Mouse (Mus musculus): ENCODE results near the gene Ctsa. TPM values are rescaled to one million over a fixed set of nuclear protein-coding genes. Genes with fewer than 3 reads are reported as not detected.

Gene Ctsa
- total and polyA plus RNA-seq, 3 experiments: 19.9 to 45.5 (median 27.0) TPM

- peaks cover 7 to 17% of the 10 kb centered on the region in 2 experiments for H3K4me1 ChIP-seq (ENCODE audit: control insufficient read depth in 1 of 2, insufficient read depth in 2 of 2)
- in situ Hi-C loops (cut with MboI; ENCODE audit: low pct_ligation_motif_present, low pct_unique_long_range_greater_than_20kb, low sequenced_read_pairs) (no loop called here), dilution Hi-C loops (cut with MboI; ENCODE audit: extremely low pct_ligation_motif_present, extremely low pct_unique_long_range_greater_than_20kb, low sequenced_read_pairs) (no loop called here)
- DNase-seq (ENCODE audit: extremely low read depth): peak; percentile 55
- H3K9ac ChIP-seq (ENCODE audit: insufficient read depth, low read depth): no peak overlapping the region
- no peaks in the 10 kb centered on the region for H3K79me2 ChIP-seq (replicated peaks; ENCODE audit: control insufficient read depth, extremely low read depth, insufficient read depth, poor library complexity, severe bottlenecking)
- H3K9me3 ChIP-seq (replicated peaks; ENCODE audit: low read length): no peaks in the 10 kb centered on the region
- no peak overlapping the region for H3K4me2 ChIP-seq (ENCODE audit: insufficient read depth, low read depth, poor library complexity, severe bottlenecking)
- no peak overlapping the region for H3K27ac ChIP-seq (ENCODE audit: insufficient read depth, low read depth)
- H3K36me3 ChIP-seq (replicated peaks in 1 of 2; ENCODE audit: control insufficient read depth in 1 of 2, insufficient read depth in 1 of 2, low read length in 1 of 2): peaks cover 0 to 11% of the 10 kb centered on the region in 2 experiments
- no peak overlapping the region for H3K4me3 ChIP-seq (replicated peaks in 1 of 3; ENCODE audit: low read depth in 2 of 3, low read length in 2 of 3, poor library complexity in 1 of 3)
- H3K27me3 ChIP-seq (replicated peaks): peaks cover 43% of the 10 kb centered on the region
- peak; percentile 34; the same call in 1 of the 2 replicates for TF ChIP-seq SMC3 (IDR thresholded peaks at IDR 0.05; ENCODE audit: low read depth, low read length)
- no peak for TF ChIP-seq NELFE (IDR thresholded peaks at IDR 0.05; ENCODE audit: low read depth, low read length)
- peak in 1 of 2 experiments; percentile 66; a peak in 3 of 4 replicates for TF ChIP-seq CTCF (conservative IDR thresholded peaks at IDR 0.05 in 1 of 2, IDR thresholded peaks at IDR 0.05 in 1 of 2; ENCODE audit: low read depth in 2 of 2, low read length in 2 of 2)
- no peak for TF ChIP-seq BHLHE40 (IDR thresholded peaks at IDR 0.05; ENCODE audit: low read depth, low read length)
- TF ChIP-seq POLR2AphosphoS2 (IDR thresholded peaks at IDR 0.05; ENCODE audit: low read depth, low read length): no peak
- TF ChIP-seq SIN3A (IDR thresholded peaks at IDR 0.05; ENCODE audit: low read length): no peak
- peak; percentile 24; the same call in 1 of the 2 replicates for TF ChIP-seq MYC (IDR thresholded peaks at IDR 0.05; ENCODE audit: low read depth, low read length)
- TF ChIP-seq RAD21 (IDR thresholded peaks at IDR 0.05; ENCODE audit: low read depth, low read length): peak; percentile 36
- TF ChIP-seq MEF2A (IDR thresholded peaks at IDR 0.05; ENCODE audit: borderline replicate concordance, low read depth, low read length): no peak
- TF ChIP-seq ZMIZ1 (IDR thresholded peaks at IDR 0.05; ENCODE audit: low read depth, low read length): no peak
- no peak for TF ChIP-seq MAFK (IDR thresholded peaks at IDR 0.05; ENCODE audit: insufficient replicate concordance, low read length)
- no peak for TF ChIP-seq NRF1 (IDR thresholded peaks at IDR 0.05; ENCODE audit: low read depth, low read length)
- TF ChIP-seq EP300 (IDR thresholded peaks at IDR 0.05; ENCODE audit: low read length): no peak
- no peak for TF ChIP-seq GABPA (IDR thresholded peaks at IDR 0.05; ENCODE audit: insufficient replicate concordance, low read depth, low read length)
- TF ChIP-seq ZKSCAN1 (IDR thresholded peaks at IDR 0.05; ENCODE audit: borderline replicate concordance, low read depth, low read length): no peak
- no peak for TF ChIP-seq KAT2A (IDR thresholded peaks at IDR 0.05; ENCODE audit: insufficient replicate concordance, low read length)
- 0 out of 2 replicates have a peak, but pooled peaks have one; percentile 26 for TF ChIP-seq MAX (IDR thresholded peaks at IDR 0.05; ENCODE audit: low read length)
These were observed 48.6 kb upstream of the Ctsa start for GRCm38 (mm10) chr2:164783926-164784581.

GRCm38 (mm10) chr2:164784869-164785420 is 47.7 kb upstream of the Ctsa start:
- Histone ChIP-seq H3K27ac (ENCODE audit: insufficient read depth, low read depth) (no peak overlapping the region), H3K36me3 (replicated peaks in 1 of 2; ENCODE audit: control insufficient read depth in 1 of 2, insufficient read depth in 1 of 2, low read length in 1 of 2) (peaks cover 0 to 14% of the 10 kb centered on the region in 2 experiments), H3K27me3 (replicated peaks) (peaks cover 34% of the 10 kb centered on the region), H3K9me3 (replicated peaks; ENCODE audit: low read length) (no peaks in the 10 kb centered on the region), H3K4me3 (replicated peaks in 1 of 3; ENCODE audit: low read depth in 2 of 3, low read length in 2 of 3, poor library complexity in 1 of 3) (peak overlapping the region; percentile 53 to 82 (median 64)), H3K79me2 (replicated peaks; ENCODE audit: control insufficient read depth, extremely low read depth, insufficient read depth, poor library complexity, severe bottlenecking) (no peaks in the 10 kb centered on the region), H3K9ac (ENCODE audit: insufficient read depth, low read depth) (peak overlapping the region; percentile 63), H3K4me2 (ENCODE audit: insufficient read depth, low read depth, poor library complexity, severe bottlenecking) (peak overlapping the region; percentile 90), H3K4me1 (ENCODE audit: control insufficient read depth in 1 of 2, insufficient read depth in 2 of 2) (peaks cover 7 to 17% of the 10 kb centered on the region in 2 experiments)
- no peak for TF ChIP-seq POLR2A (IDR thresholded peaks at IDR 0.05; ENCODE audit: low read depth, low read length)
- 0 out of 2 replicates have a peak, but pooled peaks have one; percentile 15 for TF ChIP-seq TBP (conservative IDR thresholded peaks at IDR 0.05; ENCODE audit: low read depth, low read length)
- DNase-seq (ENCODE audit: extremely low read depth): no peak
- in situ Hi-C loops (cut with MboI; ENCODE audit: low pct_ligation_motif_present, low pct_unique_long_range_greater_than_20kb, low sequenced_read_pairs) (no loop called here), dilution Hi-C loops (cut with MboI; ENCODE audit: extremely low pct_ligation_motif_present, extremely low pct_unique_long_range_greater_than_20kb, low sequenced_read_pairs) (no loop called here)
